Mouse (Mus musculus) gastrocnemius, postnatal 25 days (tissue): ENCODE measurements around the gene Gm32717. TPM values are rescaled to one million over a fixed set of nuclear protein-coding genes. Genes with fewer than 3 reads are reported as not detected.
"Not testable (repeated sequence)": the region's sequence is repeated elsewhere in the genome, so short reads cannot be mapped to it uniquely, and the experiment has no call there.

Experiments used
- DNase-seq: peaks from one replicate; pipeline ENCODE4 v3.0.0; 2022
- long read RNA-seq, 2 experiments: library from polyadenylated mRNA; stranded (forward); transcript quantifications; one replicate each; pipeline ENCODE4 v2.0.0; 2021
- total RNA-seq, 2 experiments: library from RNA; stranded (reverse); gene quantifications; 1 replicate in 1 of 2; 2 replicates in 1 of 2; pipeline ENCODE4 v1.2.3; 2021

Gene Gm32717
- under 1 TPM; 0.38 to 0.54 TPM for total RNA-seq
- long read RNA-seq, experiment 1: 0 reads
- long read RNA-seq, experiment 2: 0 reads

GRCm38 (mm10) chr10:118240680-118241079 lies at the start of gene Gm32717:
Gene Gm32717 (minus strand): TSS chr10:118240780.
- not testable (repeated sequence) for DNase-seq

GRCm38 (mm10) chr10:118283016-118283415 lies 42.4 kb upstream of the Gm32717 start:
- DNase-seq: not testable (repeated sequence)

- DNase-seq: not testable (repeated sequence)
Measured at GRCm38 (mm10) chr10:118282565-118282964, 42.0 kb upstream of the Gm32717 start.

- not testable (repeated sequence) for DNase-seq
Measured at GRCm38 (mm10) chr10:118278069-118278468, 37.5 kb upstream of the Gm32717 start.

GRCm38 (mm10) chr10:118271416-118271815 lies 30.8 kb upstream of the Gm32717 start:
- not testable (repeated sequence) for DNase-seq

- DNase-seq: not testable (repeated sequence)
Measured at GRCm38 (mm10) chr10:118268812-118269211, 28.2 kb upstream of the Gm32717 start.

GRCm38 (mm10) chr10:118258388-118258787 lies 17.8 kb upstream of the Gm32717 start, which contains the start of gene Gm32802:
Gene Gm32802 (plus strand): TSS chr10:118258688.
- DNase-seq: not testable (repeated sequence)

GRCm38 (mm10) chr10:118250852-118251295 lies 10.3 kb upstream of the Gm32717 start:
- DNase-seq: peak; percentile 2

- DNase-seq: peak; percentile 2
Measured at GRCm38 (mm10) chr10:118249006-118249595, 8.5 kb upstream of the Gm32717 start.

GRCm38 (mm10) chr10:118232607-118233006 lies 8.0 kb downstream of the Gm32717 start:
- DNase-seq: not testable (repeated sequence)

- DNase-seq: not testable (repeated sequence)
Measured at GRCm38 (mm10) chr10:118227629-118228028, 13.0 kb downstream of the Gm32717 start.

GRCm38 (mm10) chr10:118215719-118216393 lies 24.7 kb downstream of the Gm32717 start:
- DNase-seq: not testable (repeated sequence)

- no peak for DNase-seq
Measured at GRCm38 (mm10) chr10:118204642-118205041, 35.9 kb downstream of the Gm32717 start, which contains the start of gene Il22. Gene Il22 (plus strand): TSS chr10:118204942.

- DNase-seq: not testable (repeated sequence)
Measured at GRCm38 (mm10) chr10:118195150-118195549, 45.4 kb downstream of the Gm32717 start.

Other genes starting within 250 kb of the Gm32717 start
- gene Mdm1, start 99.0 kb downstream of the Gm32717 start, total RNA-seq: 1 to 10 TPM; 1.5 to 2.5 TPM
- not detected for gene Il22, start 35.8 kb downstream of the Gm32717 start, total RNA-seq
- gene Gm32802, start 17.9 kb upstream of the Gm32717 start, total RNA-seq: under 1 TPM; 0.38 to 0.54 TPM
- not detected for gene Iltifb, start 54.3 kb upstream of the Gm32717 start, total RNA-seq
- gene Gm9040, start 86.2 kb upstream of the Gm32717 start, total RNA-seq: not detected
- not detected for gene Gm9044, start 91.6 kb upstream of the Gm32717 start, total RNA-seq
- gene Gm9045, start 97.1 kb upstream of the Gm32717 start, total RNA-seq: not detected
- not detected for gene Gm9046, start 102.5 kb upstream of the Gm32717 start, total RNA-seq
- gene Gm9048, start 107.9 kb upstream of the Gm32717 start, total RNA-seq: not detected
- not detected for gene Gm9049, start 113.3 kb upstream of the Gm32717 start, total RNA-seq
- gene Ifng, start 200.3 kb upstream of the Gm32717 start, total RNA-seq: not detected